Mouse (Mus musculus): ENCODE results near the gene Ascl3.

GRCm38 (mm10) chr7:109680879-109681278, 50.6 kb downstream of the Ascl3 start:
- TF ChIP-seq USF1 (IDR thresholded peaks at IDR 0.05; ENCODE audit: low read depth): no peak
- TF ChIP-seq CTCF (IDR thresholded peaks at IDR 0.05; ENCODE audit: control insufficient read depth, insufficient read depth, insufficient read length): no peak
